Mouse (Mus musculus) right cerebral cortex, adult 18-20 months (tissue): ENCODE measurements around the gene Cog3.

Experiments used
- DNase-seq: peaks from one replicate; pipeline ENCODE4 v3.0.0; 2022; ENCODE audit warnings: mixed read lengths

Gene Cog3

DNA sequence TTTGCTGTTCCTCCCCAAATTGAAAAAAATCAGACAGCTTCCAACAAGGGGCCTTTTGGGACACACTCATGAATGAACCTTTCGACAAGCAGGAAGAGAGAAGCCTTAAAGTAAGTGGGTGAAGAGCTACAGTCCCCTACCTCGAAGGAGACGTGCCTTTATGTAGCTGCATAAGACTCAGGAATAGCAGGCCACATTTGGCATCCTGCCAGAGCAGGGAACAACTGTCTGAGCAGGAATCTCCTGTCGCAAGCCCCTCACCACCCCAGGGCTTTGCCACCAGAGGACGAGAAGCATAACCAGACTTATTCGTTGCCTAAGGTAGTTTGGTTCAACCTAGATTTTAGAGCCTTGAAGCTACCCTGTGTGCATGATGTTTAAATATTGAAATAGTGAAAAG lies 78.0 kb downstream of the Cog3 start:
- DNase-seq: no peak

DNA sequence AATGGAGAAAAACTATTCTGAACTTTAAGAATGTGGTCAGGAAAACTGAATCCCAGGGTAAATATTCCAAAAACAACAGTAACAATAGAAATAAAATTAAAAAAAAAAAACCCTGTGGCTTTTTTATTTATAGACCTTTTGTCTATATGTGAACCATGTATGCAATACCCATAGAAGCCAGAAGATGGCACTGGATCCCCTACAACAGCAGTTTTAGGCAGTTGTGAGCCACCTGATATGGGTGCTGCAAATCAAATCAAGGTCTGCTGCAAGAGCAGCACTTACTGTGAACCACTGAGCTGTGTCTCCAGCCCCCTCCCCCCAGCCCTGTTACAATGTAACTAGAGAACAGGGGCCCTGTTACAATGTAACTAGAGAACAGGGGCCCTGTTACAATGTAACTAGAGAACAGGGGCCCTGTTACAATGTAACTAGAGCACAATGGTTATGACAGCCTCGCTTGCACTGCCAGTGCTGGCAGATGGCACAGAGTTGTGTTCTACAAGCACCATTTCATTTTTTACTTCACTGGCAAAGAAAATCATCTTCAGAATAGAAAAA lies 85.2 kb downstream of the Cog3 start:
- DNase-seq: no peak

- DNase-seq: no peak
Measured at GRCm38 (mm10) chr14:75665430-75666180, 88.7 kb downstream of the Cog3 start.

DNA sequence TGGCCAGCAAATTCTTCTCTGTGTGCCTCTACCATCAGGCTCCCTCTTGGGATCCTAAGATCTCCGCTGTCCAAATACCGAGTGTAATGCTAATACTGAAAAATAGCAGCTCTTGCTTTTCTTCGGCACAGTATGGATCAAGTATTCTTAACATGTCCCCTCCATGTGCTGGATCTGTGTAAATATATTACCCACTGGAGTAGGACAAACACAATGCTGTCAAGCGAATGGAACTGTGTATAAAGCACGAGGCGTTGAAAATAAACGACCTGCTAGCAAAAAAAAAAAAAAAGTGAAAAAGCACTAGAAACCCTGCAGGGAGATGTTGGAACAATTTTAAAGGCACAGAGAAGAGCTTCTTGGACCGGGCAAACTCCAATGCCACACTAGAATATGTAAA lies 92.8 kb downstream of the Cog3 start:
- no peak for DNase-seq

GRCm38 (mm10) chr14:75660936-75661335 lies 93.4 kb downstream of the Cog3 start:
- DNase-seq: no peak
